Mouse (Mus musculus): ENCODE measurements around the gene Nradd.

GRCm38 (mm10) chr9:110620180-110620579 lies 4.1 kb downstream of the Nradd start:
- TF ChIP-seq CTCF (IDR thresholded peaks at IDR 0.05; ENCODE audit: low read depth, low read length) (no peak), GATA1 (IDR thresholded peaks at IDR 0.05; ENCODE audit: borderline replicate concordance, low read length) (no peak)
